Mouse (Mus musculus) cerebellum, adult 2 months (tissue): ENCODE measurements around the gene Ap3d1.

Experiments
- CTCF ChIP-seq: fragments of 200-500 bp; IDR thresholded peaks from 2 replicates; pipeline ENCODE4 v1.5.1; 2011; ENCODE audit warnings: low read depth, mild to moderate bottlenecking, control low read depth, low read length, moderate library complexity, borderline replicate concordance; ENCODE audit not compliant: insufficient read depth
- POLR2A ChIP-seq: fragments of 200-500 bp; IDR thresholded peaks from 2 replicates; pipeline ENCODE4 v1.6.1; 2011; ENCODE audit warnings: low read length, control low read depth, borderline replicate concordance; ENCODE audit not compliant: insufficient read depth

- TF ChIP-seq CTCF (no peak), POLR2A (no peak)
These were observed 78.4 kb downstream of the Ap3d1 start for GRCm38 (mm10) chr10:80663485-80664196.
